Mouse (Mus musculus) forebrain, embryonic 12.5 days (tissue): Measurements from ENCODE around the gene Havcr2. TPM values are rescaled to one million over a fixed set of nuclear protein-coding genes. Genes with fewer than 3 reads are reported as not detected.

Source experiments
- polyA plus RNA-seq: library from polyadenylated mRNA; unstranded; fragments of >200 nt; fragmentation: Nextera tagmentation; extraction: Ambion mirVana; gene quantifications from 2 replicates; pipeline ENCODE4 v1.2.1, GENCODE M21; 2016

Gene Havcr2
- polyA plus RNA-seq, 1 experiment from 2014 or later = not detected

Other genes starting within 250 kb of the Havcr2 start
- gene Fndc9, start 219.4 kb upstream of the Havcr2 start, polyA plus RNA-seq = 1.1 and 1.7 TPM in 2 replicates
- gene Cyfip2, start 142.1 kb upstream of the Havcr2 start, polyA plus RNA-seq = 55.7 and 64.2 TPM in 2 replicates
- not detected in 2 replicates for gene Itk, start 65.4 kb upstream of the Havcr2 start, polyA plus RNA-seq
- not detected in 2 replicates for gene Fam71b, start 58.4 kb upstream of the Havcr2 start, polyA plus RNA-seq
- 90.2 and 96.3 TPM in 2 replicates for gene Med7, start 18.0 kb upstream of the Havcr2 start, polyA plus RNA-seq
- not detected in 2 replicates for gene Gm12169, start 69.3 kb downstream of the Havcr2 start, polyA plus RNA-seq
- gene BC053393, start 116.6 kb downstream of the Havcr2 start, polyA plus RNA-seq = not detected in 2 replicates
- gene Dppa1, start 174.3 kb downstream of the Havcr2 start, polyA plus RNA-seq = not detected in 2 replicates